Mouse (Mus musculus) small intestine, adult 2 months (tissue): ENCODE data around the gene Parva.

ENCODE experiments used
- CTCF ChIP-seq: fragments of 200-500 bp; IDR thresholded peaks from 2 replicates; pipeline ENCODE4 v1.5.1; 2012; ENCODE audit warnings: low read depth, mild to moderate bottlenecking, control low read depth, inconsistent platforms, low read length, moderate library complexity, mixed read lengths; ENCODE audit not compliant: insufficient replicate concordance, insufficient read length; ENCODE audit errors: extremely low read depth
- POLR2A ChIP-seq: fragments of 200-500 bp; IDR thresholded peaks from 2 replicates; pipeline ENCODE4 v1.6.1; 2012; ENCODE audit warnings: low read depth, mild to moderate bottlenecking, control low read depth, inconsistent platforms, low read length, moderate library complexity

DNA sequence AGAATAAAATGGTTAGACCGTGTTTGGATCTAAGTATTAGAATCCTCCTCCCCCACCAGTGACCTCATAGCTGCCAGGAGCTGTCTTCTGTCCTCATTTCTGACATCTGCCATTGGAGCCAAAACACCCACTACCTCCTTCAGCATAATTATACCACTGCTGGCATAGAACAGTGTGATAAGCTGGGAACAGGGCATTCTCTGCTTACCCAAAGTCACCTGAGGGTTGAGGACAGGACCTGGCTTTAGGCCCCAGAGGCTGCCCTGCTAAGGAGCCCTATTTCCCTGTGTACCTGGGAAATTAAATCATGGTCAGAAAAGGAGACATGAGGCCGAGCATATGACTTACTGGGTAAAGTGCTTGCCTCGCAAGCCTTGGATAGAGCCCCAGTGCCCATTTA is 134.2 kb downstream of the Parva start:
- TF ChIP-seq CTCF (no peak), POLR2A (no peak)
